Mouse (Mus musculus) liver, embryonic 14.5 days (tissue): Measurements from ENCODE around the gene Itgax. TPM values are rescaled to one million over a fixed set of nuclear protein-coding genes. Genes with fewer than 3 reads are reported as not detected.
"Not testable (repeated sequence)": the region's sequence is repeated elsewhere in the genome, so short reads cannot be mapped to it uniquely, and the experiment has no call there.

Experiments used
- ATAC-seq: fragments of 200-750 bp; cut with Nextera tagmentation; 2 replicates; pipeline ENCODE4 v1.8.0; 2017; ENCODE audit warnings: moderate number of reproducible peaks, mild to moderate bottlenecking, moderate library complexity; ENCODE audit not compliant: insufficient read depth
- DNase-seq, 3 experiments: peaks; one replicate each; pipeline ENCODE4 v3.0.0-alpha.2; 2012 to 2013; ENCODE audit warnings: low read depth in 3 of 3, low spot score in 3 of 3
- H3K27ac ChIP-seq: fragments of 300-500 bp; sonication (generic); 2 replicates; pipeline ENCODE4 v1.5.1; 2014; ENCODE audit warnings: moderate library complexity, mild to moderate bottlenecking, control low read depth, inconsistent platforms
- H3K27me3 ChIP-seq: fragments of 300-500 bp; sonication (generic); 2 replicates; pipeline ENCODE4 v1.6.1; 2014; ENCODE audit warnings: mild to moderate bottlenecking, low read length, moderate library complexity; ENCODE audit not compliant: control insufficient read depth, insufficient read depth
- H3K36me3 ChIP-seq: fragments of 300-500 bp; sonication (generic); replicated peaks from 2 replicates; pipeline ENCODE4 v1.6.1; 2014; ENCODE audit warnings: low read depth; ENCODE audit not compliant: control insufficient read depth, insufficient read depth
- H3K4me1 ChIP-seq, 2 experiments: fragments of 200-500 bp in 1 of 2; fragments of 300-500 bp in 1 of 2; sonication (generic) in 1 of 2; replicated peaks; 2 replicates each; pipeline ENCODE4 v1.6.1; 2012 to 2014; ENCODE audit warnings: antibody characterized with exemption in 1 of 2, inconsistent platforms in 1 of 2, low read length in 1 of 2; ENCODE audit not compliant: control insufficient read depth in 2 of 2, insufficient read depth in 2 of 2
- H3K4me2 ChIP-seq: fragments of 300-500 bp; sonication (generic); 2 replicates; pipeline ENCODE4 v1.6.1; 2014; ENCODE audit warnings: low read depth, mild to moderate bottlenecking, control low read depth, moderate library complexity
- H3K4me3 ChIP-seq, 2 experiments: fragments of 200-500 bp in 1 of 2; fragments of 300-500 bp in 1 of 2; sonication (generic) in 1 of 2; 2 replicates each; pipeline ENCODE4 v1.5.1; 2012 to 2014; ENCODE audit warnings: low read depth in 2 of 2, low read length in 2 of 2, mild to moderate bottlenecking in 2 of 2, control low read depth in 1 of 2, inconsistent platforms in 1 of 2, moderate library complexity in 1 of 2; ENCODE audit not compliant: insufficient read depth in 1 of 2
- H3K9ac ChIP-seq: fragments of 300-500 bp; sonication (generic); replicated peaks from 2 replicates; pipeline ENCODE4 v1.6.1; 2014; ENCODE audit warnings: mild to moderate bottlenecking, control low read depth, moderate library complexity
- H3K9me3 ChIP-seq: fragments of 300-500 bp; sonication (generic); 2 replicates; pipeline ENCODE4 v1.6.1; 2016; ENCODE audit warnings: low read length, mixed read lengths; ENCODE audit not compliant: control insufficient read depth
- CTCF ChIP-seq: IDR thresholded peaks from 2 replicates; pipeline ENCODE4 v1.5.1; 2016; ENCODE audit warnings: antibody characterized with exemption, low read depth, control low read depth
- EP300 ChIP-seq: IDR thresholded peaks from 2 replicates; pipeline ENCODE4 v1.6.1; 2016; ENCODE audit warnings: antibody characterized with exemption, low read depth
- WGBS: fragments of 180-500 bp; shearing (Covaris S2); extraction: QIAGEN DNeasy Blood & Tissue Kit; methylation state at CpG from one replicate; pipeline ENCODE4 v1.1.7; 2014; ENCODE audit not compliant: insufficient replicate concordance; 5-methylcytosine and 5-hydroxymethylcytosine counted together
- polyA plus RNA-seq, 2 experiments: library from polyadenylated mRNA; depleted of rRNA in 1 of 2; stranded (reverse) in 1 of 2; unstranded in 1 of 2; fragments of >200 nt; fragmentation: Nextera tagmentation in 1 of 2; extraction: Ambion mirVana in 1 of 2; gene quantifications; 2 replicates each; pipeline versions ENCODE4 v1.2.1 to v1.2.3; 2012 to 2014

Gene Itgax
- polyA plus RNA-seq, 2 experiments: 0.09 to 0.10 TPM

GRCm38 (mm10) chr7:128136927-128137326, 7.6 kb downstream of the Itgax start:
- Histone ChIP-seq H3K27me3 (no peaks in the 10 kb centered on the region), H3K9ac (no peak overlapping the region), H3K27ac (no peak overlapping the region), H3K36me3 (no peaks in the 10 kb centered on the region), H3K4me3 (no peak overlapping the region), H3K9me3 (no peaks in the 10 kb centered on the region), H3K4me2 (no peak overlapping the region), H3K4me1 (no peaks in the 10 kb centered on the region; a peak in 1 of 4 replicates)
- WGBS: 48% methylated on average over 4 of the region's 4 CpGs
- no peak for TF ChIP-seq CTCF
- no peak for TF ChIP-seq EP300
- no peak for DNase-seq
- no peak for ATAC-seq

DNA sequence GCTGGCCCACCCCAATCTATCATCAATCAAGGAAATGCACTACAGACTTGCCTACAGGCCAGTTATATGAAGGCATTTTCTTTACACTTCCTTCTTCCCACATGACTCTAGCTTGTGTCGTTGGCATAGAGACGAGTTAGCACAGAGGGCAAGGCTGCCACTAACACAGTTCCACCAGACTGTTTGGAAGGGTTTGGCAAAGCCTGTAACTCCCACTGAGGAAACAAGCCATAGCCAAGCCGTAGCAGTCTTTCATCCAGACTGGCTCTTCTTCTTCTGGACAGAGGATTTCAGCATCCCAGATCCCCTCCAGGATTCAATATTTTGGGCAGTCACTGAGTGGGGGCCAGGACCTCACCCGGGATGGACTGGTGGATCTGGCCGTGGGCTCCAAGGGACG, 10.3 kb downstream of the Itgax start:
- Histone ChIP-seq H3K27ac (no peak overlapping the region), H3K4me1 (no peaks in the 10 kb centered on the region), H3K9ac (no peak overlapping the region), H3K4me3 (no peak overlapping the region), H3K27me3 (no peaks in the 10 kb centered on the region), H3K9me3 (no peaks in the 10 kb centered on the region), H3K4me2 (no peak overlapping the region), H3K36me3 (no peaks in the 10 kb centered on the region)
- 69% methylated on average over 6 of the region's 6 CpGs for WGBS
- ATAC-seq (no peak), DNase-seq (no peak)
- TF ChIP-seq EP300 (no peak), CTCF (no peak)

DNA sequence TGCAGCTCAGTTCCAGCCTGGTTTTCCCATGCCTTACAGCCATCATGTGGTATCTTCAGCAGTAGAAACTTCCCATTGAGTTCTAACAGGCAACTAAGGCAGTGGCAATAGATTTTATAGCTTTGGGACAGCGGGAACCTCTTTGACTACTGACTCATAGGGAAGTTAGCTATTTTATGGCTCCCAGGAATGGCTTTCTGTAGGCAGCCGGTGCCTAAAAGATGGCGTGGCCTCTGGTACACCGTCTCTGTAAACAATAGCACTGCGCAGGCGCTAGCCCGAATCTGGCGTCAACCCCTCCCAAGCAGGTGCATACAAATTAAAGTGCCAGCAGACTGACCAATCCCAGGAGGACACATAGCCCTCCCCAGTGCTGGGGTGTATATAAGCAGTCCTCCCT, 21.6 kb downstream of the Itgax start:
- Histone ChIP-seq H3K4me3 (no peak overlapping the region), H3K4me1 (no peaks in the 10 kb centered on the region), H3K9ac (no peak overlapping the region), H3K27ac (no peak overlapping the region), H3K36me3 (no peaks in the 10 kb centered on the region), H3K27me3 (no peaks in the 10 kb centered on the region), H3K4me2 (no peak overlapping the region), H3K9me3 (no peaks in the 10 kb centered on the region)
- 76% methylated on average over 8 of the region's 8 CpGs for WGBS
- TF ChIP-seq CTCF: no peak
- no peak for TF ChIP-seq EP300
- no peak for ATAC-seq
- no peak for DNase-seq

- no peak for DNase-seq
- TF ChIP-seq EP300 (no peak), CTCF (no peak)
- H3K27ac ChIP-seq: no peak within 1 kb of the TSS
- H3K27me3 ChIP-seq: no peaks in the 10 kb centered on the region
- no peaks in the 10 kb centered on the region for H3K36me3 ChIP-seq
- no peak within 1 kb of the TSS for H3K4me2 ChIP-seq
- no peak within 1 kb of the TSS for H3K4me3 ChIP-seq
- no peak for ATAC-seq
- 82% methylated on average over 21 of the region's 21 CpGs for WGBS
- H3K9me3 ChIP-seq: no peaks in the 10 kb centered on the region
- H3K9ac ChIP-seq: no peak within 1 kb of the TSS
- no peaks in the 10 kb centered on the region for H3K4me1 ChIP-seq
Observed at GRCm38 (mm10) chr7:128154076-128154475, 24.7 kb downstream of the Itgax start, which contains the start of gene Itgad. TSS of gene Itgad (plus strand) at chr7:128154376.

DNA sequence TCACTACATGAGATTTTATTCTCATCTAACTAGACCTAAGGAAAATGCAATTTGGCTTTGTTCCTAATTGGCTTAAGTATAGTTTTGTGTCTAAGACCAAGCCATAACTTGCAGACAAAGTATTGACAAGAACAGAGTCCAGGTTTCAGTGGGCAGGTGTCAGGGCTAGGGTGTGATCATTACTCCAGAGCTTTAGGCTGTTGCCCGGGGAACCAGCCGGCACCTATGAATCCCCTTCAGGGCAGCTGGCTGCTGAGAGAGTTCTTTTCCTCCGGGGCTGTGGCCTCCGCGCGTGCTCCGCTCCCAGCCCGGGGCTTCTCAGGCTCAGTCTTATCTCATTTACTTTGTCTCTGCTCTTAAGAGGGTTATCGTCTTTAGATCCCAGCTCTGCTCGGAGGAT, 25.6 kb downstream of the Itgax start:
- no peak for TF ChIP-seq CTCF
- TF ChIP-seq EP300: no peak
- Histone ChIP-seq H3K27me3 (no peaks in the 10 kb centered on the region), H3K4me1 (no peaks in the 10 kb centered on the region), H3K4me2 (no peak overlapping the region), H3K9me3 (no peaks in the 10 kb centered on the region), H3K4me3 (no peak overlapping the region), H3K27ac (no peak overlapping the region), H3K9ac (no peak overlapping the region), H3K36me3 (no peaks in the 10 kb centered on the region)
- ATAC-seq (no peak), DNase-seq (no peak)
- WGBS: 59% methylated on average over 10 of the region's 10 CpGs

- H3K36me3 ChIP-seq, H3K4me3 ChIP-seq, H3K9me3 ChIP-seq, ATAC-seq, H3K4me1 ChIP-seq, H3K27ac ChIP-seq, H3K27me3 ChIP-seq, H3K4me2 ChIP-seq, DNase-seq, H3K9ac ChIP-seq: not testable (repeated sequence)
- 16% methylated on average over 7 of the region's 8 CpGs for WGBS
Observed at GRCm38 (mm10) chr7:128158688-128159354, 29.5 kb downstream of the Itgax start.
